Mouse (Mus musculus) forebrain, embryonic 13.5 days (tissue): ENCODE results near the gene Xpnpep3. TPM values are rescaled to one million over a fixed set of nuclear protein-coding genes. Genes with fewer than 3 reads are reported as not detected.

Source experiments
- ATAC-seq: fragments of 200-750 bp; cut with Nextera tagmentation; 2 replicates; pipeline ENCODE4 v1.8.0; 2017
- H3K27ac ChIP-seq: fragments of 300-500 bp; sonication (generic); 2 replicates; pipeline ENCODE4 v1.5.1; 2015; ENCODE audit warnings: inconsistent platforms, mild to moderate bottlenecking, moderate library complexity
- H3K27me3 ChIP-seq: fragments of 300-500 bp; sonication (generic); 2 replicates; pipeline ENCODE4 v1.6.1; 2015; ENCODE audit warnings: mild to moderate bottlenecking, inconsistent platforms
- H3K36me3 ChIP-seq: fragments of 300-500 bp; sonication (generic); 2 replicates; pipeline ENCODE4 v1.6.1; 2015; ENCODE audit warnings: mild to moderate bottlenecking, inconsistent platforms; ENCODE audit not compliant: poor library complexity, severe bottlenecking
- H3K4me1 ChIP-seq: fragments of 300-500 bp; sonication (generic); 2 replicates; pipeline ENCODE4 v1.6.1; 2015; ENCODE audit warnings: inconsistent platforms
- H3K4me2 ChIP-seq: fragments of 300-500 bp; sonication (generic); 2 replicates; pipeline ENCODE4 v1.6.1; 2015; ENCODE audit warnings: inconsistent platforms, mild to moderate bottlenecking, moderate library complexity
- H3K4me3 ChIP-seq: fragments of 300-500 bp; sonication (generic); 2 replicates; pipeline ENCODE4 v1.5.1; 2015; ENCODE audit warnings: mild to moderate bottlenecking, inconsistent platforms
- H3K9ac ChIP-seq: fragments of 300-500 bp; sonication (generic); 2 replicates; pipeline ENCODE4 v1.6.1; 2015; ENCODE audit warnings: mild to moderate bottlenecking, inconsistent platforms
- H3K9me3 ChIP-seq: fragments of 300-500 bp; sonication (generic); replicated peaks from 2 replicates; pipeline ENCODE4 v1.6.1; 2016; ENCODE audit warnings: inconsistent platforms
- WGBS: fragments of 180-500 bp; shearing (Covaris S2); methylation state at CpG from one replicate; pipeline ENCODE4 v1.1.7; 2015; 5-methylcytosine and 5-hydroxymethylcytosine counted together
- polyA plus RNA-seq: library from polyadenylated mRNA; unstranded; fragments of >200 nt; fragmentation: Nextera tagmentation; extraction: Ambion mirVana; gene quantifications from 2 replicates; pipeline ENCODE4 v1.2.1, GENCODE M21; 2015

The Xpnpep3 gene
- polyA plus RNA-seq: 8.4 and 9.5 TPM in 2 replicates

- Histone ChIP-seq H3K27ac (peak within 1 kb of the TSS; percentile 94), H3K36me3 (no peaks in the 10 kb centered on the region), H3K4me3 (peak within 1 kb of the TSS; percentile 89), H3K9ac (peak within 1 kb of the TSS; percentile 93), H3K27me3 (no peaks in the 10 kb centered on the region), H3K9me3 (no peaks in the 10 kb centered on the region), H3K4me1 (peaks cover 34% of the 10 kb centered on the region), H3K4me2 (peak within 1 kb of the TSS; percentile 73)
- ATAC-seq: peak; percentile 98
- under 1% methylated on average over 50 of the region's 50 CpGs for WGBS
These were observed at the start of gene Xpnpep3, which contains the start of gene St13 for GRCm38 (mm10) chr15:81399638-81400315. Gene Xpnpep3, plus strand, starts transcription at chr15:81400138. Gene St13, minus strand, starts transcription at chr15:81400077.

- H3K9ac ChIP-seq: no peak overlapping the region
- 35% methylated on average over 1 of the region's 1 CpGs for WGBS
- no peak for ATAC-seq
- no peaks in the 10 kb centered on the region for H3K9me3 ChIP-seq
- H3K4me3 ChIP-seq: no peak overlapping the region
- H3K4me1 ChIP-seq: peaks cover 7% of the 10 kb centered on the region
- peak overlapping the region; percentile 20; the same call in 1 of the 2 replicates for H3K27ac ChIP-seq
- no peaks in the 10 kb centered on the region for H3K27me3 ChIP-seq
- no peaks in the 10 kb centered on the region for H3K36me3 ChIP-seq
- no peak overlapping the region for H3K4me2 ChIP-seq
These were observed 49.5 kb upstream of the Xpnpep3 start for GRCm38 (mm10) chr15:81350401-81350800.

- Histone ChIP-seq H3K27ac (no peak overlapping the region), H3K9ac (no peak overlapping the region), H3K4me2 (no peak overlapping the region), H3K4me3 (no peak overlapping the region), H3K9me3 (no peaks in the 10 kb centered on the region), H3K4me1 (peaks cover 18% of the 10 kb centered on the region), H3K27me3 (no peaks in the 10 kb centered on the region), H3K36me3 (no peaks in the 10 kb centered on the region)
- 56% methylated on average over 1 of the region's 1 CpGs for WGBS
- ATAC-seq: no peak
These were observed 47.3 kb upstream of the Xpnpep3 start for GRCm38 (mm10) chr15:81352638-81353037.

- Histone ChIP-seq H3K4me1 (peaks cover 34% of the 10 kb centered on the region), H3K4me3 (no peak overlapping the region)
- WGBS: 60% methylated on average over 3 of the region's 3 CpGs
These were observed 44.7 kb upstream of the Xpnpep3 start for GRCm38 (mm10) chr15:81355146-81355761.

GRCm38 (mm10) chr15:81356946-81357345 lies 43.0 kb upstream of the Xpnpep3 start:
- H3K27me3 ChIP-seq: no peaks in the 10 kb centered on the region
- no peak overlapping the region for H3K27ac ChIP-seq
- H3K4me2 ChIP-seq: no peak overlapping the region
- H3K9ac ChIP-seq: no peak overlapping the region
- 50% methylated on average over 5 of the region's 5 CpGs for WGBS
- H3K36me3 ChIP-seq: no peaks in the 10 kb centered on the region
- no peaks in the 10 kb centered on the region for H3K9me3 ChIP-seq
- H3K4me3 ChIP-seq: no peak overlapping the region
- H3K4me1 ChIP-seq: peaks cover 37% of the 10 kb centered on the region
- ATAC-seq: no peak

More at GRCm38 (mm10) chr15:81355146-81355761, 44.7 kb upstream of the Xpnpep3 start:
- H3K4me2 ChIP-seq: no peak overlapping the region
- H3K27me3 ChIP-seq: no peaks in the 10 kb centered on the region
- H3K9me3 ChIP-seq: no peaks in the 10 kb centered on the region
- H3K27ac ChIP-seq: no peak overlapping the region
- no peak for ATAC-seq
- H3K36me3 ChIP-seq: no peaks in the 10 kb centered on the region
- no peak overlapping the region for H3K9ac ChIP-seq

- Histone ChIP-seq H3K9me3 (no peaks in the 10 kb centered on the region), H3K4me2 (peak overlapping the region; percentile 84; the same call in 1 of the 2 replicates), H3K4me1 (peaks cover 37% of the 10 kb centered on the region), H3K36me3 (peaks cover 11% of the 10 kb centered on the region), H3K27me3 (no peaks in the 10 kb centered on the region), H3K4me3 (no peak overlapping the region), H3K9ac (no peak overlapping the region), H3K27ac (no peak overlapping the region)
- WGBS: 93% methylated on average over 3 of the region's 3 CpGs
- ATAC-seq: no peak
These were observed 41.0 kb upstream of the Xpnpep3 start for GRCm38 (mm10) chr15:81358943-81359342.

- peak overlapping the region; percentile 84 for H3K4me2 ChIP-seq
- no peak overlapping the region for H3K27ac ChIP-seq
- H3K4me3 ChIP-seq: peak overlapping the region; percentile 71; the same call in 1 of the 2 replicates
- H3K36me3 ChIP-seq: peaks cover 16% of the 10 kb centered on the region
- no peak for ATAC-seq
- no peak overlapping the region for H3K9ac ChIP-seq
- H3K27me3 ChIP-seq: no peaks in the 10 kb centered on the region
- WGBS: 82% methylated on average over 5 of the region's 5 CpGs
- no peaks in the 10 kb centered on the region for H3K9me3 ChIP-seq
- H3K4me1 ChIP-seq: peaks cover 37% of the 10 kb centered on the region
These were observed 40.5 kb upstream of the Xpnpep3 start for GRCm38 (mm10) chr15:81359421-81359820.

- peak within 1 kb of the TSS; percentile 84 for H3K4me2 ChIP-seq
- peak; percentile 100 for ATAC-seq
- no peaks in the 10 kb centered on the region for H3K9me3 ChIP-seq
- H3K27me3 ChIP-seq: no peaks in the 10 kb centered on the region
- H3K9ac ChIP-seq: peak within 1 kb of the TSS; percentile 77
- H3K4me1 ChIP-seq: peaks cover 37% of the 10 kb centered on the region
- WGBS: 2% methylated on average over 30 of the region's 30 CpGs
- peaks cover 26% of the 10 kb centered on the region for H3K36me3 ChIP-seq
- H3K27ac ChIP-seq: peak within 1 kb of the TSS; percentile 66
- peak within 1 kb of the TSS; percentile 71 for H3K4me3 ChIP-seq
These were observed 39.5 kb upstream of the Xpnpep3 start, which contains the start of gene Slc25a17 for GRCm38 (mm10) chr15:81360345-81361021. Gene Slc25a17, minus strand, starts transcription at chr15:81360812.

- peaks cover 37% of the 10 kb centered on the region for H3K4me1 ChIP-seq
- peak; percentile 53; the same call in 1 of the 2 replicates for ATAC-seq
- peaks cover 31% of the 10 kb centered on the region for H3K36me3 ChIP-seq
- no peak overlapping the region; the same call in 1 of the 2 replicates for H3K9ac ChIP-seq
- H3K4me2 ChIP-seq: peak overlapping the region; percentile 84
- H3K9me3 ChIP-seq: no peaks in the 10 kb centered on the region
- peak overlapping the region; percentile 66; the same call in 1 of the 2 replicates for H3K27ac ChIP-seq
- H3K27me3 ChIP-seq: no peaks in the 10 kb centered on the region
- WGBS: 41% methylated on average over 6 of the region's 6 CpGs
- H3K4me3 ChIP-seq: peak overlapping the region; percentile 71
These were observed 38.9 kb upstream of the Xpnpep3 start for GRCm38 (mm10) chr15:81361022-81361404.

- Histone ChIP-seq H3K4me1 (peaks cover 37% of the 10 kb centered on the region), H3K27me3 (no peaks in the 10 kb centered on the region), H3K9ac (no peak overlapping the region), H3K9me3 (no peaks in the 10 kb centered on the region), H3K27ac (0 out of 2 replicates have a peak overlapping the region, but pooled peaks have one; percentile 66), H3K36me3 (peaks cover 36% of the 10 kb centered on the region), H3K4me2 (peak overlapping the region; percentile 84; the same call in 1 of the 2 replicates), H3K4me3 (peak overlapping the region; percentile 71; the same call in 1 of the 2 replicates)
- 43% methylated on average over 10 of the region's 10 CpGs for WGBS
- ATAC-seq: no peak
These were observed 38.4 kb upstream of the Xpnpep3 start for GRCm38 (mm10) chr15:81361417-81362015.

- H3K9ac ChIP-seq: no peak overlapping the region
- no peak overlapping the region for H3K27ac ChIP-seq
- H3K9me3 ChIP-seq: no peaks in the 10 kb centered on the region
- no peak overlapping the region for H3K4me3 ChIP-seq
- WGBS: 70% methylated on average over 1 of the region's 1 CpGs
- H3K27me3 ChIP-seq: no peaks in the 10 kb centered on the region
- ATAC-seq: no peak
- H3K36me3 ChIP-seq: peaks cover 46% of the 10 kb centered on the region
- H3K4me1 ChIP-seq: peaks cover 28% of the 10 kb centered on the region
- no peak overlapping the region for H3K4me2 ChIP-seq
These were observed 37.4 kb upstream of the Xpnpep3 start for GRCm38 (mm10) chr15:81362501-81362900.
